ENCODE assay signal across 8 mouse cellular contexts in the genomic region with DNA sequence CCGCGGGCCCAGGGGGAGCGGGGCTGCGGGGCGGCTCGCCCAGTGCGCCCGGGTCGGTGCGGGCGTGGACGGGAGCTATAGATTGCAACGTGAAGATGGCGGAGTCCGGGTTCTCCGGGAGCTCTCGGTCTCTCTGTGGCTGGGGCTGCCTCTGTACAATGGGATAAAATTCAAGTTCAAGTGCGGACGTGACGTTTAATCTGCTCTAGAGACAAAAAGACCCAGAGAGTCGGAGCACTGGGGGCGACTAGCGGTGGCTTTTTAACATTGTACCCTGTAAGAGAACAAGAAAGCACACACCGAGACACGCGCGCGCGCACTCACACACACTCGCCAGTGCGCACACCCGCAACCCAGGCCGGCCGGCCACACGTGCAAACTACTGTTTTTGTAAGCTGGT. TPM values are rescaled to one million over a fixed set of nuclear protein-coding genes. Genes with fewer than 3 reads are reported as not detected.
A peak's percentile ranks its signal among the peaks of the same experiment; 100 is the strongest.
DNase-seq lines count a peak whose midpoint lies in the region; ATAC-seq lines count a peak whose summit lies in the region.

No protein-coding gene starts in this region.

- H3K4me1 ChIP-seq in forebrain, embryonic 12.5 days = peaks cover 48% of the 10 kb centered on the region
- H3K4me1 ChIP-seq in hindbrain, embryonic 15.5 days (replicated peaks) = peaks cover 40% of the 10 kb centered on the region

- H3K4me2 ChIP-seq in forebrain, embryonic 12.5 days = peak overlapping the region; percentile 75
- peak overlapping the region; percentile 98 for H3K4me2 ChIP-seq in hindbrain, embryonic 15.5 days

- WGBS in forebrain, embryonic 12.5 days = under 1% methylated on average over 35 of the region's 35 CpGs
- WGBS in hindbrain, embryonic 15.5 days = under 1% methylated on average over 35 of the region's 35 CpGs

- peak overlapping the region; percentile 99 for H3K27ac ChIP-seq in forebrain, embryonic 12.5 days
- H3K27ac ChIP-seq in hindbrain, embryonic 15.5 days (replicated peaks) = peak overlapping the region; percentile 93

- no peaks in the 10 kb centered on the region for H3K36me3 ChIP-seq in forebrain, embryonic 12.5 days (replicated peaks)
- H3K36me3 ChIP-seq in hindbrain, embryonic 15.5 days = no peaks in the 10 kb centered on the region

- peak overlapping the region; percentile 96 for H3K4me3 ChIP-seq in forebrain, embryonic 12.5 days (replicated peaks)
- peak overlapping the region; percentile 86 for H3K4me3 ChIP-seq in hindbrain, embryonic 15.5 days

- DNase-seq in CD4-positive, CD25-positive, alpha-beta regulatory T cell, adult 2 months (ENCODE audit: low read depth, low spot score) = peak; percentile 95
- peak; percentile 76 to 80 for DNase-seq in layer of hippocampus, postnatal 36 days
- DNase-seq in lung, postnatal 25 days (ENCODE audit: low spot score) = peak; percentile 42
- DNase-seq in right cerebral cortex, postnatal 10 days (ENCODE audit: low spot score in 2 of 2) = peak; percentile 88 to 91

- peaks cover 28% of the 10 kb centered on the region for H3K27me3 ChIP-seq in forebrain, embryonic 12.5 days
- H3K27me3 ChIP-seq in hindbrain, embryonic 15.5 days = 0 out of 2 replicates have a peak, but pooled peaks cover 8% of the 10 kb centered on the region

- H3K9ac ChIP-seq in forebrain, embryonic 12.5 days = peak overlapping the region; percentile 98
- H3K9ac ChIP-seq in hindbrain, embryonic 15.5 days = peak overlapping the region; percentile 85

- peak; percentile 81 for ATAC-seq in activated CD4-positive, CD25-positive, alpha-beta regulatory T cell, adult 4 months
- ATAC-seq in forebrain, embryonic 12.5 days (ENCODE audit: low FRiP score) = peak; percentile 73
- ATAC-seq in hindbrain, embryonic 15.5 days (ENCODE audit: low FRiP score, low read depth) = peak; percentile 80
- ATAC-seq in monocyte, adult 5-6 weeks (replicated peaks; ENCODE audit: insufficient number of reproducible peaks, low FRiP score, low TSS enrichment, poor library complexity, severe bottlenecking) = no peak

- H3K9me3 ChIP-seq in forebrain, embryonic 12.5 days = no peaks in the 10 kb centered on the region
- H3K9me3 ChIP-seq in hindbrain, embryonic 15.5 days = no peaks in the 10 kb centered on the region

RNA-seq across cellular contexts. Expression of a gene that starts 0.5 kb away (rescaled TPM):
- 10 to 100 TPM; 36.1 to 38.4 TPM for polyA plus RNA-seq in activated CD4-positive, CD25-positive, alpha-beta regulatory T cell, adult 4 months (2017; shearing (Covaris generic))
- 46.0 and 54.4 TPM in 2 replicates for polyA plus RNA-seq in forebrain, embryonic 12.5 days (2016; fragmentation: Nextera tagmentation; extraction: Ambion mirVana)
- 20.5 and 24.4 TPM in 2 replicates for polyA plus RNA-seq in hindbrain, embryonic 15.5 days (2015; fragmentation: Nextera tagmentation; extraction: Ambion mirVana)
- total RNA-seq in layer of hippocampus, postnatal 36 days (2021) = 100 to 1,000 TPM; 134 to 137 TPM
- 0.76 to 1.8 TPM (median 0.85 TPM) in 3 replicates for total RNA-seq in monocyte, adult 5-6 weeks (2017)

Comparison
In these comparisons a context has a peak if more than half of its experiments do, and no peak if none do; other contexts are left out.
1. DNase-seq: peak in every context shown above with its lines; median percentile 95 in CD4-positive, CD25-positive, alpha-beta regulatory T cell, adult 2 months; 90 in right cerebral cortex, postnatal 10 days; 78 in layer of hippocampus, postnatal 36 days; 42 in lung, postnatal 25 days.